Mouse (Mus musculus) embryo, embryonic 11.5 days (tissue): ENCODE measurements around the gene Gga2.

Source experiments
- DNase-seq: peaks from one replicate; pipeline ENCODE4 v3.0.0-alpha.2; 2012; ENCODE audit warnings: low read depth, low spot score

The Gga2 gene

DNA sequence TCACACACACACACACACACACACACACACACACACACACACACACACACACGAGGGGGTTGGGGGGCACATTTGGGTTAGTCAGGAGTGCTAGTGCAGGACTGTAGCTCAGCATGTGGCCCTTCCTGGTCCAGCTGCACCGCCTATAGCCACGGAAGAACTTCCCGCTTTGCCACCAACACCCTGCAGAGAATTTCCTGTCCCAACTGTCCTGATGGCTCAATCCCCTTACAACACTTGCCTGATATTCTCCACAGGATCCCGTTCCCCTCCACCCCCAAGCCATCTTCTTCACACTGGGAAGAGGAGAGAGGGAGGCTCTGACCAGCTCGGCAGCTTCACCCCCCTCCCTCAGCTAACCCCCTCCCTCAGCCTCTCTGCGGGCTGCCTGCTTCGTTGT is 20.6 kb downstream of the Gga2 start:
- no peak for DNase-seq

DNA sequence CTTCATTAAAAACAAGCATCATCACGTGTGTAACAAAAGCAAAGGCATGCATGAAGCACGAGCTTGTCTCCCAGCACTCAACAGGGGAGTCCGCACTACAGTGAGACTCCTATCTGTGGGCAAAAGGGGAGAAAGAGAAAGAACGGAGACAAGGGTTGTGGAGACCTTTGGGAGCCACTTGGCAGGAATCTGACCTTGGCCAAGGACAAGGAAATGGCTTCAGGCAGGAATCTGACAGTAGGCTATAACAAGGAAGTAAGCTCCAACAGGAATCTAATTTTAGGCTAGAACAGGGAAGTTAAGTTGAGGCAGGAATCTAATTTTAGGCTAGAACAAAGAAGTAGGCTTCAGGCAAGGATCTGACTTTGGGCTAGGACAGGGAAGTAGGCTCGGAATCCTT is 25.1 kb downstream of the Gga2 start:
- DNase-seq = no peak

DNA sequence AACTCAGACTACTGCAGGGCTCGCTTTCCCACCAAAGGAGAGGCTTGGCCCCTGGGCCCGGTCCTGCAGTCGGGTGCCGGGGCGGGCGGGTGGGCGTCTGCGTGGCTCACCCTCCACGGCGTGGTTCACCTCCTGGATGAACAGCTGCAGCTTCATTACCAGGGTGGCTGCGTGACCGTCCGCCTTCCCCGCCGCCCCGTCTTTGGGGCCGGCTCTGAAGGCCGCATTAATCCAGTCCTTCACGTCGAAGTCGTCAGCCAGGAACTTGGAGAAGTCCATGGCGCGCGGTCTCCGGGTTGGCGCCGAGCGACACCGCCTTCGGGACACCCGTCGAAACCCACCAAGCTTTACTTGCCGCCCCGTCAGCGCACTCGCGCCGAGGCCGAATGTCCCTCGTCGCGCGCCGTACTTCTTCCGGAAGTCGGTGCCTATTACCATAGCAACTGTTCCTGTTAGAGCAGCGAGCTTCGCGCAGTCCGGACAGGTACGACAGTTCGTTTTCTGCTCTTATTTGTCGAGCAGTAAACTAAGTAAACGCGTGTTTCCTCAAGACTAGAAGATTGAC is 39.6 kb downstream of the Gga2 start, which contains the start of gene Cog7:
Gene Cog7, minus strand, starts transcription at position 405 of the 565 bp plus-strand sequence.
- peak; percentile 88 for DNase-seq

DNA sequence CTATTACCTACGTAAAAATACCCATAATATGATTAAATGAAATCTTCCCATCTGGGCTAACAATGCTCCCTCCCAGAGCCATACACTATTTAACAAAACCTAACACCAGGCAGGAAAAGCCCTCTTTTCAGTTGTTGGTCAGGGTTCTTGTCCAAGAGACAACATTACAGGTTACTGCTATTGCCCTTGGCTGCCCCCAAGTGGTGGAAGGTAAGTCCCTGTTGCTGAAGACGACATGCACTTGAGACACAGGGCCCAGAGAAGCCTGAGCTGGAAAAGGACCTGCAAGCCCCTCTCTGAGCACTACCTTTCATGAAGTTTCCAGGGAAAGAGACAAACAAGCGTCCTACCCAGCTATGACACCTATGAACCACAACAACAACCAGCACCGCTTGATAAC is 46.0 kb downstream of the Gga2 start:
- DNase-seq = peak; percentile 39

DNA sequence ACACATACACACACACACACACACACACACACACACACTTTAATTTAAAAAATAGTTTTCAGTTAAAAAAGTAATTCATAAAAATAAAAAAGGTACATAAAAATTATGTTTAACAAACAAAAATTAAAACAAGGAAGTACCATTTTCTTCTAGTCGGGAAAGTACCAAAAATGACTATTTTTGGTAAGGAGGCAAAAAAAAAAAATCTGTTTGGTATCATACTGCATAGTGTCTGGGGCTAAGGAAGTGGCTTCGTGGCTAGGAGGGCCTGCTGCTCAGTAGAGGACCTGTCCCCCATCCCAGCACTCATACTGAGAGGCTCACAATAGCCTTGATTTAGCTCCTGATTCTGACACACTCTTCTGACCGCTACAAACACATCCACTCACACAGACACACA is 49.3 kb downstream of the Gga2 start:
- DNase-seq = no peak

DNA sequence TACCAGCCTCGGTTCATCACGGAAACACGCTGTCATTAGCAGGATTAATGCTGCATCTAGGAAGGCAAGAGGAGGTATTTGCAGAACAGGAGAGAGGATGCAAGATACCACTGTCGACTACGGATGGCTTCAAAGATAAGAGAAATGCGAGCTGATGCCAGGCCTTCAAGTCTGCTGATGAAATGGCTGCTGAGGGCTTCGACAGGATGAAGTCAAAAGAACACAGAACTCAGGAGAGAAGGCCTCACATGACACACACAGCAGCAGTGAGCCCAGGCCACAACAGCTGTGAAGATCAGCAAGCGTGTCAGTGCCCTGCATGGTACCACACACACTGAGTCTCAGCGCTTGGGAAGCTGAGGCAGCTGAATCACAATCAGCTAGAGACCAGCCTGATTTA is 50.8 kb downstream of the Gga2 start:
- no peak for DNase-seq

DNA sequence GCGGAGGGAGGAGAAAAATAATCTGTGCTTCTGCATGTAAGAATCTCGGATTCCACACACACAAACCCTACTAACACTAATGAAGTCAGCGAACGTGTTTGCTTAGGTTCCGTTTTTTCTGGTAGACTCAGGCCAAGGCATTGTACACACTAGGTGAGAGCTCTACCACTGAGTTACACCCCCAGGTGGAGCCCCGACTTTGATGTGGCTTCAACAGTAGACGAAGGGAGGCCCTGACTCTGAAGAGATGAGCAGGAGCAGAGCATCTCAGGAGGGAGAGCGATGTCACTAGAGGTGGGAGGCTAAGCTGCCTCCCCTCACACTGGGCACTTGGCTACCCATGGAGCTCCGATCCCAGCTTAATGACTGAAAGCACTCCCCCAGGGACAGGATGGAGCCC is 52.2 kb downstream of the Gga2 start:
- DNase-seq = no peak

DNA sequence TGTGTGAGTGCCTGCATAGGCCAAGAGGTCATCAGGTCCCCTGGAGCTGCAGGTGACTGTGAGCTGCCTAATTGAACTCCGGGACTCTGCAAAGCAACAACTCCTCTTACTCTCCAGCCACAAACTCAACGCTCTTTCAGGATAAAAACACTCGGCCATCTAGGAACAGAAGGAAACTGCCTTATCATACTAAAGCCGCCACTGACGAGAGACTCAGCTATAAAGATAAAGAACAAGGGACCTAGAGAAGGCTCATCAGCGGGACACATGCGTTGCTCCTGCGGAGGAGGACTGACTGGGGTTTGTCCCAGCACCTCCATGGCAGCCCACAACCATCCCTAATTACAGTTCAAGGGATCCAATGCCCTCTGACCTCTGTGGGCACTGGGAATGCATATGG is 52.8 kb downstream of the Gga2 start:
- no peak for DNase-seq

DNA sequence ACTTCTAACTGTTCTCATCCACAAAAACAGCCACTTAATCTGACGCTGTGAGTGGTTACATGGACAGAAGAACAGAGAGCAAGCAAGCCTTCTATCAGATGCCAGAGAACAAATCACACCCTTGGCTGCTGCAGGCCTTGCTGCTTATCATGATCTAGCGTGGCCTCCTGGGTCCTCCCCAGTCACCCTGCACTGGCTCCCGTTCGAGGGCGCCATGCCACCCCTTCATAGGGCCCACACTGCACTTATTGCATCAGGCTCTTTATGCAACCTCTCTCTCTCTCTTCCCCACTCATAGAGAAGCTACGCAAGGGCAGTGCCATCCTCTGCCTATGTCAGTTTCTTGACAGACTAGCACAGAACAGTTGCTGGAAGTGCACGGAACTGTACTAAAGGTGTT is 54.9 kb downstream of the Gga2 start:
- no peak for DNase-seq

DNA sequence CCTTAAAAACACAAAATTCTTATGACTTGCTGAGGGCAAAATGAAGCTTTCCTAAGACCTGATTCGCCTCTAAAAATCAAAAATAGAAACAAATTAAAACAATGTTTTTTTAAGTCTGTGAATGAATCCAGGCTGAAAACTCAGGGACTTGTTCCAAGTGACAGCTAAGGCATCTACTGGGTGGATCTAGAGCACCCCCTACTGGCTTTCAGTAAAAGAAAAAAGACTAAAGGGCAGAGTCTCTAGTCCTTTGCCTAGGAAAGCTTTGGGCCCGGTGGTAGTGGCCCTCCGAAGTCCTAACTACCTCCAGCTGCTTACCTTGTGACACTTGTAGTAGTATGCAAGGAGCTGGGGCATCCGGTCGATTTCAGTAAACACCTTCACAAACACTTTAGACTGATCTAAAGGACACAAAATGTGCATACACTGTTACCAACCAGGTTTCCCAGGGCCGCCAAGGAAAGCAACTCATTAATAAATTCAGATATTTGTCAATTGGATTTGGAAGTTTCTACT is 57.1 kb downstream of the Gga2 start:
- DNase-seq = no peak

DNA sequence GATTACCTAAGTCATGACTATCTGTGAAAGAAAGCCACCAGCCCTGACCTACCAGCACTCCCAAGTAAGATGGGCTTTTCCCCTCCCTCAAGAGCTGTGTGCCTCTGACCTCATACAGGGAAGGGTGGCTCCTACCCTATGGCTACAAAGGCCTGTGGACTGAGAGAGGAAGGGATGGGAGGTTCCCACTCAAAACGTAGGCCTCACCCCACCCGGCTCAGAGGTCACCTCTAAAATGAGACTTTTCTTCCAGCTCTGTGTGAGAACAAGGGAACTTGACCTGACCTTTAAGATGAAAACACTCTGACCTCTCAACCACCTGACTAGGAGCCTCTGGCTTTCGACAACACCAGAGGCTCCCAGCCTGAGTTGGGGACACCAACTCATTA is 58.5 kb downstream of the Gga2 start:
- DNase-seq = no peak

DNA sequence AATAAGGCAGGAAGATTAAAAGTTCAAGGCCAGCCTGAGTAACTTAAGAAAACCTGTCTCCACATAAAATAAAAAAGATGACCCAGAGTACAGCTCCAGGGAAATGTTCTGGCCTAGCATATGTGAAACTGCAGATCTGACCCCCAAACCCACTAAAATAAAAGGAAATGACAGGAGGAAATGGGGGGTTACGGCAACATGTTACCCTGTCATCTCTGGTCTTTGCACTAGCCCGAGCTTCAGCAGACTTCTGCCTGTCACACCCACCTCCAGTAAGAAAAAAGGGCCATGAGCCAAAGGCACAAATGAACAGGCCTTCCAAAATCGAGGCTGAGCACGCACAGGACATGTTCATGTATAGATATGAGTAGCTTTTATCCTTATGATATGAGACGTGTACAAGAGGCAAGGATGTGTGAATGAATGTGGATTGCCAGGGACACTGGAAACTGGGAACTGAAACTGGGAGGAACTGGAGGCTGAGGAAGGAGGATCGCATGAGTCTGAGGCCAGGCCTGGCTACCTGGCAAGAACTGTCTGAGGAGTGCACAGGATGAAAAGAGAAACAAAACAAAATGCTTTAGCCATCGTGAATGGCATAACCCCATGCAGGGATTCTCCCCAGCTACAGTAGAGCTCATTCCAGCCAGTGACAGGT is 59.0 kb downstream of the Gga2 start:
- no peak for DNase-seq

DNA sequence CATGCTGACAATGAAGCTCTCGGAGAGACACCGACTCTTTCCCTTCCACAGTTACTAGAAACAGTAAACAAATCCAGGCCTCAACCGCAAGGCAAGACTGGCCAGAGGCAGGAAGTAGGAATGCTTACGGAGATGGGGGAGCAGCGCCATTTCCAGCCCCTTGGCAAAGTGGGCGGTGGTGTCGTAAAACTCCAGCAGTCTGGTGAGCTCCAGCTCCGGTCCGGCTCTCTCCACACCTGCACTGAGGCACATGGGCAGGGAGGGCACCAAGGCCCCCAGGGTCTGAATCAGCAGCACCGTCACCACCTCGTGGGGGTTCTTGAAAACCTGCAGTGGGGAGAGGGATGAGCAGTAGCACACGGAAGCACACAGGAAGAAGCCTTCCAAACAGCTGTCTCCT is 65.2 kb downstream of the Gga2 start:
- no peak for DNase-seq

DNA sequence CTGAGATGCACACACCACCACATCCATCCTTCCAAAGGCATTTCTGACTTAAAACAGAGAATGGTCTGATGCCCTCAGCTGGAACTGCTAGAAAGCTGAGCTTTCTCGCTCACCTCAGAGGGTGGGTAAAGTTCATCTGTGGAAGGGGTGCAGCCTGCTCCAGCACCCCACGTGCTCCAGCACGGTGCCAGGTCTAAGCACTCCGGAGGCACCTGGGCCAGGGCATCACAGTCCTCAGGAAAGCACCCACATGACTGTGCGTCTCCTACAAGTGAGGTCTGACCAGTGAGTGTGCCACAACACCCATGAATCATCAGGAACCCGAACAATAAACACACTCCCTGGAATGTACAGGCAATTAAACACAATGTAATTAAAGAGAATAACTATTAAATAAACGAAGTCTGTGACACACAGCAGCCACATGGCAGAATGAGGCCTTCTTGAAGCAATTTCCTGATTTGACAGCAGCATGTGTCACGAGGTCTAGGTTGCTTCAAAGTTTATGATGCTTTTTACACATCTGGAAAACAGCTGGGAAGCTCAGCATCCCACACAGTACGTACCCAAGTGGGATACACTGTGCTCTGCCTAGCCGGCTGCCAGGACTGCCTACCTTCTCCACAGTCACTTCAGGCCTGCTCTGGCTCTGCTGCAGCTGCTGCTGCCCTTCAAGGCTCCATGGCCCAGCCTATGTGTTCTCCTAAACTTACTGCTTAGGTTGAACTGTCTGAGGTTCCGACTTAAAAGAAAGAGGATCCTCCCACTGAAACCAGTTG is 65.9 kb downstream of the Gga2 start:
- no peak for DNase-seq

DNA sequence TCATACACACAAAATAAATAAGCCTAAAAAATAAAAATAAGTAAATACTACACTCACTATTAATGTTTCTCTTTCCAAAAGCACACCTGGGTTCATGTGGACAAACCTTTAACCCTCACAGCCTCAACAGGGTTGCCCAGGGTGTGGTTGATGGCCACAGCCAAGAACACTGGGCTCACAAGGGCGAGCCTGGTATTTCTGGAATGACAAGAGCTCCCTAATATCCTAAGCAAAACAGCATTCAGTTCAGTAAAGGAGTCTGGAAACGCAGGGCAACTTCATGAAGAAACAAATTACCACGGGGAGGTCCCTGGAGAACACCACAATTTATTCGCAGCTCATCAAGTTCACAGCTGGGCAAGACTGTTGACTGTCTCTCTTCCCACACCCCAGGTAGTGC is 73.5 kb downstream of the Gga2 start:
- DNase-seq = no peak

DNA sequence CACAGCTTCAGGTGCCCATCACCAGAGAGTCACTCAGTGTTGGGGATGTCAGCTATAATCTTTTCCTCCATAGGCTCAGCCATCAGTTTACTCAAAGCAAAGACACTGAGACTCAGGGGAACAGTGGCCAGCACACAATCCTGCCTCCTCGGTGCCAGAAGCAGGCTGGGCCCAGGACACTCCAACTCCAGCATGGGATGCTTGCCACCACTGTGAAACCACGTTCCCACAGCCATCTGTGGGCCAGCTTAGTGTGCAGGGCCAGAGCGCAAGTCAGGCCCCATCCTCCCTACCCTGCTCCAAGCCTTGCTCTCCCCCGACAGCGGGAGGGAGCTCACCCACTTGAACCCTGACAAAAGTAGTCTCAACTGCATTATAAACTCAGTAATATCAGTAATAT is 74.8 kb downstream of the Gga2 start:
- no peak for DNase-seq

DNA sequence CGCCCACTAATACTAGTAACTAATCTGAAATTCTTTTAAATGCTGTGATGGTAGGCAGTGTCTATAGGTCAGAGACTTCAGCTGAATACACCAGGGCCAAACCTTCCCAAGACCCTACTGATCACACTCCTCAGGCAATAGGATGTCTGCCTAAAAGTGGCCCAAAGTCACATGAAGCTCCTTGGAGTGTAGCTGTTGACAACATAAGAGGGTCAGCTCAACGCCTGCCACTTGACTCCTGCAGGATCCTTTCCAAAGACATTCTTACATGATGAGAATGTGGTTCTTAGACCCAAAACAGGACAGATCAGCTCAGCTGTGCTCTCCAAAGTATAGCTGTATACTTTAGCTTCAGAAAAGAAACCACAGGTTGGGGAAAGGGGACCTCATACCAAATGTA is 78.7 kb downstream of the Gga2 start:
- no peak for DNase-seq

DNA sequence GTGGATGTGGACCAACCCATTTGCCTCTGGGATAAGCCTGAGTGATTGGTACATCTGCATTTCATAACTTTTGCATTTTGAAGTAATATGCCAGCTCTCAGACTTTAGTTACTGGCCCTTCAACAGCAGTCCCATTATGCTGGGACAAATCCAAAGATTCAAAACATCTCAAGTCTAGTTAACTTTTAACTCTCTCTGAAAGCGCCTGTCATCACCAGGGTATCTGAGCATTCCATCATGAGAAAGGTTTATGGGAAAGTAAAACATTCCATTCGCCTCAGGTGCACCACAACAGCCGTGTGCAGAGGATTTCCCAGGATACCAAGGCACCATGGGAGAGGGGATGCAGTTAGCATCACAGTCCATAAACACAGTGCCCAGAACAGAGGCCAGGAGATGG is 79.4 kb downstream of the Gga2 start:
- no peak for DNase-seq

DNA sequence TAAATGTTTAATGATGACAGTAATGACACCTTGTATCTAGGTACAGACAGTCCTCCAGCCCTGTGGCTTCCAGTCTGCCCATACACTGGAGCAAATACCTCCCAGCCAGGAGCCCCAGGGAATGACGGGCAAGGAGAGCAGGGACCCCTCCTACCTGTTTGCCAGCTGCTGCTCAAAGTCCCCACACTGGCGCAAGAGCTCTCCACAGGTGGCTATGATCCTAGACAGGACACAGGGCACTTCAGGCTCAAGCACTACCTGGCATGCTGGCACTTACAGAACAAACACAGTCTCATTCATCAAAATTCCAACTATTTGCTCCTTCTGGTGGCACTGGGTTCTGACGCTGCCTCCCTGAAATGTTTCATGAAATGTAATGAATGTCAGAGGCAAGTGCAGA is 80.0 kb downstream of the Gga2 start:
- no peak for DNase-seq

DNA sequence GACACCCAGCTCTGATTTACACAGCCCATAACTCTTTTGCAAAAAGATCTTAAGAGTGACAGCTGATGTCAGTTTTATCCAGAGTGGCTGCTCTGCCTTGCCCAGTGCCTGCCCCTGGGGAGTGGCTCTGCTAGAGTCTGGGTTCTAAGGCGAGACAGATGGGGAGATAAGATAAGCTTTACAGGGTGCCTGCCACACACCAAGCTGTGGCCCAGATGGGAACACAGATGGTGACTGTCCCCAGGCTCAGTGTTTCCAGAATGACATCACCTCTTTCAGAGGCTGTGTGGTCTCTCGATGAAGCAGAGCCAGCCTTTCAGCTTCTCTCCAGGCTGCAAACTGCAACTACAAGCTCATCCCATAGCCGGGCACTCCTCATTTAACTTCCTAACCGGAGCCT is 81.3 kb downstream of the Gga2 start:
- DNase-seq = no peak

DNA sequence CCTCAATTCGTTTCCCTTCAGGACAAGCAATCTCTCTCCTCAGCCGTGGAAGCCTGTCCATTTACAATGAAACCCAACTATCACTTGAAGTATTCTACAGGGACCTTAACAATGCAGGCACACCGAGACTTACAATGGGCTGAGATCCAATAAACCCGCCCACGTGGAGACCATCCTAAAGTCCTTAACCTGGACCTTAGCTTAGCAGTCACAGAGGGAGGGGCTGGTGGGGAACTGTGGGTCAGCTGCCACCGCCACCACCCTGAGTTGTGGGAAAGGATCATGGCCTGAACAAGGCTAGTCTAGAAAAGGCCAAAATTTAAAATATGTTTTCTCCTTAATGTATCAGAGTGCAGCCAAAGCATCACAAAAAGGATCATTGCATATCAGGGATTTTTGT is 81.8 kb downstream of the Gga2 start:
- DNase-seq = no peak

DNA sequence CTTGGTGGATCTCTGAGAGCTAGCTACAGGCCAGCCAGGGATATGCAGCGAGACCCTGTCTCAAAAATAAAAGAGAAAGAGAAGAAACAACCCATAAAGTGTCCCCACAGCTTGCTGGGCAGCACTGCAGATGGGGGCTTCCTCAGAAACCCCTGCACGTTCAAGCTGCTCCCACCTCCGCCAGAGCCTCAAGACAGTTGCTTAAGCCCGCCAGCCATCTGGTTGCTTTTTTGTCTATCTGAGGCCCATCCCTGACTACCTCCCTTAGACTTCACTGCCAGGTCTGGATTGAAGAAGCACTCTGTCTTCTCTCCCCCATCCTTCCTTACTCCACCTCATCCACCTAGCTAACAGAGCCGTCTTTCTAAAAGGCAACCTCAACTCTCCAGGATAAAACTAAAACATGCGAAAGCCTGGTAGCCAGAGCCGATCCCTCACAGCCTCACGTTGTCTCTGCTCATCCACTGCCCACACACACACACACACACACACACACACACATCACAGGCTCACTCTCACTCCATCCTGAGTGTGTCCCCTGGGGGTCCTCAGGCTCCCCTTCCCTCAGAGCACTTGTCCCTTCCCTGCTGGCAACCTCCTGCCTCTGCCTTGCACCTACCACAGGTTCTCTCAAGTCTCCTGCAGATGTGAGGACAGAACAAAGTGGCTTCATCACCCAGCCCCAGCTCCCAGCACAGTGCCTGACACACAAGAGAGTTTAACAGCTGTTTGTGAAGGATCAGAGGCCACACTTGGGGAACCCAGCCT is 82.7 kb downstream of the Gga2 start:
- no peak for DNase-seq
